Mouse (Mus musculus) stomach, postnatal 0 days (tissue): ENCODE results near the gene Sema4b. TPM values are rescaled to one million over a fixed set of nuclear protein-coding genes. Genes with fewer than 3 reads are reported as not detected.
A peak's percentile ranks its signal among the peaks of the same experiment; 100 is the strongest.

Experiments
- ATAC-seq: fragments of 200-750 bp; cut with Nextera tagmentation; 2 replicates; pipeline ENCODE4 v1.8.0; 2017; ENCODE audit not compliant: low FRiP score, low TSS enrichment
- DNase-seq: peaks from one replicate; pipeline ENCODE4 v3.0.0-alpha.2; 2016; ENCODE audit warnings: low spot score
- H3K27ac ChIP-seq: fragments of 300-500 bp; sonication (generic); replicated peaks from 2 replicates; pipeline ENCODE4 v1.5.1; 2014; ENCODE audit warnings: mild to moderate bottlenecking, control low read depth
- H3K27me3 ChIP-seq: fragments of 300-500 bp; sonication (generic); 2 replicates; pipeline ENCODE4 v1.6.1; 2014; ENCODE audit warnings: low read length; ENCODE audit not compliant: control insufficient read depth, insufficient read depth
- H3K36me3 ChIP-seq: fragments of 300-500 bp; sonication (generic); 2 replicates; pipeline ENCODE4 v1.6.1; 2014; ENCODE audit warnings: low read length, mixed read lengths; ENCODE audit not compliant: control insufficient read depth, insufficient read depth
- H3K4me1 ChIP-seq: fragments of 300-500 bp; sonication (generic); replicated peaks from 2 replicates; pipeline ENCODE4 v1.6.1; 2014; ENCODE audit warnings: antibody characterized with exemption; ENCODE audit not compliant: control insufficient read depth, insufficient read depth
- H3K4me2 ChIP-seq: fragments of 300-500 bp; sonication (generic); replicated peaks from 2 replicates; pipeline ENCODE4 v1.6.1; 2014; ENCODE audit warnings: low read depth, mild to moderate bottlenecking, control low read depth, moderate library complexity
- H3K4me3 ChIP-seq: fragments of 300-500 bp; sonication (generic); 2 replicates; pipeline ENCODE4 v1.5.1; 2014; ENCODE audit warnings: low read depth, low read length, control low read depth
- H3K9ac ChIP-seq: fragments of 300-500 bp; sonication (generic); 2 replicates; pipeline ENCODE4 v1.6.1; 2014; ENCODE audit warnings: mild to moderate bottlenecking, low read length, control low read depth, mixed read lengths
- H3K9me3 ChIP-seq: fragments of 300-500 bp; sonication (generic); 2 replicates; pipeline ENCODE4 v1.6.1; 2016; ENCODE audit warnings: low read length; ENCODE audit not compliant: control insufficient read depth
- CTCF ChIP-seq: IDR thresholded peaks from 2 replicates; pipeline ENCODE4 v1.5.1; 2016; ENCODE audit warnings: antibody characterized with exemption, low read depth, mild to moderate bottlenecking, moderate library complexity
- EP300 ChIP-seq: optimal IDR thresholded peaks from 2 replicates; pipeline ENCODE3; 2016; ENCODE audit warnings: antibody characterized with exemption
- WGBS: fragments of 180-500 bp; shearing (Covaris S2); extraction: QIAGEN DNeasy Blood & Tissue Kit; methylation state at CpG from one replicate; pipeline ENCODE4 v1.1.7; 2014; 5-methylcytosine and 5-hydroxymethylcytosine counted together
- polyA plus RNA-seq: library from polyadenylated mRNA; unstranded; fragments of >200 nt; fragmentation: Nextera tagmentation; extraction: Ambion mirVana; gene quantifications from 2 replicates; pipeline ENCODE4 v1.2.1, GENCODE M21; 2015

The Sema4b gene
- polyA plus RNA-seq, 1 experiment from 2014 or later: 19.9 TPM

- Histone ChIP-seq H3K4me1 (no peaks in the 10 kb centered on the region), H3K9ac (no peak overlapping the region), H3K36me3 (no peaks in the 10 kb centered on the region), H3K27ac (no peak overlapping the region), H3K4me3 (no peak overlapping the region), H3K27me3 (no peaks in the 10 kb centered on the region), H3K9me3 (no peaks in the 10 kb centered on the region), H3K4me2 (no peak overlapping the region)
- ATAC-seq (no peak), DNase-seq (no peak)
- TF ChIP-seq CTCF (no peak), EP300 (no peak)
- WGBS: 92% methylated on average over 4 of the region's 4 CpGs
These were observed 58.2 kb downstream of the Sema4b start for GRCm38 (mm10) chr7:80244851-80245250.

- peak within 1 kb of the TSS; percentile 60 for H3K4me3 ChIP-seq
- H3K4me2 ChIP-seq: peak within 1 kb of the TSS; percentile 65
- no peaks in the 10 kb centered on the region for H3K4me1 ChIP-seq
- H3K27me3 ChIP-seq: no peaks in the 10 kb centered on the region
- no peaks in the 10 kb centered on the region for H3K36me3 ChIP-seq
- H3K27ac ChIP-seq: peak within 1 kb of the TSS; percentile 81
- H3K9ac ChIP-seq: peak within 1 kb of the TSS; percentile 63
- DNase-seq (peak; percentile 98), ATAC-seq (peak; percentile 98)
- H3K9me3 ChIP-seq: no peaks in the 10 kb centered on the region
- under 1% methylated on average over 48 of the region's 48 CpGs for WGBS
- no peak for TF ChIP-seq EP300
- TF ChIP-seq CTCF: peak; percentile 69
These were observed 59.6 kb downstream of the Sema4b start, which contains the start of gene Ttll13 for GRCm38 (mm10) chr7:80246148-80246721. Gene Ttll13, plus strand, starts transcription at chr7:80246376.

- WGBS: 31% methylated on average over 7 of the region's 7 CpGs
- ATAC-seq: no peak
- peak overlapping the region; percentile 60 for H3K4me3 ChIP-seq
These were observed 60.2 kb downstream of the Sema4b start for GRCm38 (mm10) chr7:80246859-80247258.

GRCm38 (mm10) chr7:80252437-80252836, 65.8 kb downstream of the Sema4b start:
- ATAC-seq (no peak), DNase-seq (no peak)

More at GRCm38 (mm10) chr7:80246859-80247258, 60.2 kb downstream of the Sema4b start:
- H3K4me1 ChIP-seq: no peaks in the 10 kb centered on the region
- H3K36me3 ChIP-seq: no peaks in the 10 kb centered on the region
- H3K9ac ChIP-seq: no peak overlapping the region
- no peaks in the 10 kb centered on the region for H3K27me3 ChIP-seq
- DNase-seq: no peak
- no peak for TF ChIP-seq CTCF
- no peak for TF ChIP-seq EP300
- no peaks in the 10 kb centered on the region for H3K9me3 ChIP-seq
- no peak overlapping the region for H3K27ac ChIP-seq
- H3K4me2 ChIP-seq: peak overlapping the region; percentile 65

GRCm38 (mm10) chr7:80252886-80253285, 66.2 kb downstream of the Sema4b start:
- H3K27ac ChIP-seq: no peak overlapping the region

More at GRCm38 (mm10) chr7:80252437-80252836, 65.8 kb downstream of the Sema4b start:
- Histone ChIP-seq H3K27me3 (no peaks in the 10 kb centered on the region), H3K36me3 (no peaks in the 10 kb centered on the region), H3K9me3 (no peaks in the 10 kb centered on the region), H3K4me2 (no peak overlapping the region), H3K4me3 (no peak overlapping the region), H3K27ac (no peak overlapping the region), H3K9ac (no peak overlapping the region), H3K4me1 (no peaks in the 10 kb centered on the region)
- 78% methylated on average over 7 of the region's 7 CpGs for WGBS
- TF ChIP-seq EP300 (no peak), CTCF (no peak)

GRCm38 (mm10) chr7:80255981-80256380, 69.3 kb downstream of the Sema4b start:
- H3K4me2 ChIP-seq: no peak overlapping the region

More at GRCm38 (mm10) chr7:80252886-80253285, 66.2 kb downstream of the Sema4b start:
- no peaks in the 10 kb centered on the region for H3K27me3 ChIP-seq
- no peak overlapping the region for H3K4me2 ChIP-seq
- no peaks in the 10 kb centered on the region for H3K36me3 ChIP-seq
- whole genome bisulfite sequencing: 85% methylated on average over 11 of the region's 11 CpGs
- H3K4me1 ChIP-seq: no peaks in the 10 kb centered on the region
- no peak overlapping the region for H3K9ac ChIP-seq
- ATAC-seq (no peak), DNase-seq (no peak)
- H3K4me3 ChIP-seq: no peak overlapping the region
- no peaks in the 10 kb centered on the region for H3K9me3 ChIP-seq
- TF ChIP-seq EP300 (no peak), CTCF (no peak)

More at GRCm38 (mm10) chr7:80255981-80256380, 69.3 kb downstream of the Sema4b start:
- Histone ChIP-seq H3K9ac (no peak overlapping the region), H3K27me3 (no peaks in the 10 kb centered on the region), H3K4me3 (no peak overlapping the region), H3K4me1 (no peaks in the 10 kb centered on the region), H3K27ac (no peak overlapping the region), H3K36me3 (no peaks in the 10 kb centered on the region), H3K9me3 (no peaks in the 10 kb centered on the region)
- no peak for ATAC-seq
- TF ChIP-seq CTCF (peak; percentile 51), EP300 (no peak)
- 70% methylated on average over 2 of the region's 2 CpGs for WGBS
- DNase-seq: no peak
